Mouse (Mus musculus) C2C12 (cell line): ENCODE data around the gene Rars2.

Experiments used
- CTCF ChIP-seq: IDR thresholded peaks from one replicate; pipeline ENCODE4 v1.5.1; 2011; ENCODE audit not compliant: control insufficient read depth, insufficient read depth, insufficient read length
- MYOD1 ChIP-seq: IDR thresholded peaks from one replicate; pipeline ENCODE4 v1.6.1; 2011; ENCODE audit warnings: low read depth; ENCODE audit not compliant: control insufficient read depth, insufficient read length

- TF ChIP-seq CTCF = no peak
- no peak for TF ChIP-seq MYOD1
These were observed 41.3 kb downstream of the Rars2 start for GRCm38 (mm10) chr4:34656101-34656500.
